Mouse (Mus musculus) liver, adult 2 months (tissue): ENCODE data around the gene Wbp1l.

Experiments
- CTCF ChIP-seq: fragments of 200-500 bp; IDR thresholded peaks from 2 replicates; pipeline ENCODE4 v1.5.1; 2011; ENCODE audit warnings: low read depth, low read length, control low read depth
- POLR2A ChIP-seq: fragments of 200-500 bp; IDR thresholded peaks from 2 replicates; pipeline ENCODE4 v1.6.1; 2011; ENCODE audit warnings: low read length, control low read depth; ENCODE audit not compliant: insufficient read depth; ENCODE audit errors: extremely low read depth

DNA sequence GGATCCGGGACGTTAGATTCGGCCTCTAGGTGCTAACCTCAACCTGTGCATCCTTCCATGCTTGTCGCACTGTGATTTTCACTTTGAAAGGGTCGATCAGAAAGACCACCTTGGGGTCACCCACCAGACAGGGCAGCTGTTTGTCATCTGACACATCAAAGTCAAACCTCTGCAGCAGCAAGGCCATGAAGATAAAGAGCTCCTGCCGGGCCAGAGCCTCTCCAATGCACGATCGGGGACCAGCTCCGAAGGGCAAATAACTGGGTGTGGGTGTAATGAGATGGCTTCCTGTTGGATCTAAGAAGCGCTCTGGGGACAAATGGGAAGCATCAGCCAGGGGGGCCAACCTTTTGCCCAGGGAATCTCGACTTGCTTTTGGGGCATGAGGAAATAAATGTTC lies 68.4 kb downstream of the Wbp1l start:
- TF ChIP-seq CTCF (no peak), POLR2A (no peak)
